17 mouse cellular contexts compared by ENCODE assay signal in genomic region chr2:157137959-157138731, GRCm38 (mm10). TPM values are rescaled to one million over a fixed set of nuclear protein-coding genes. Genes with fewer than 3 reads are reported as not detected.
DNase-seq lines count a peak whose midpoint lies in the region; ATAC-seq lines count a peak whose summit lies in the region.
"Had no signal": no experiment of that assay in that cellular context is flagged by ENCODE, and none has a peak within 500 bp of the region (broad histone marks: within the 10 kb centered on the region; RNA-seq: fewer than 3 reads in every experiment).

No protein-coding gene starts in this region.

- peak; percentile 33 for ATAC-seq in megakaryocyte progenitor cell, adult 5-6 weeks (replicated peaks; ENCODE audit: poor library complexity)
- ATAC-seq: forebrain, embryonic 13.5 days; intestine, embryonic 15.5 days; Patski had no signal

- DNase-seq in 416B (ENCODE audit: low read depth): peak; percentile 77
- peak; percentile 68 to 76 for DNase-seq in B cell, adult 2 months
- peak; percentile 64 for DNase-seq in T-cell, adult 2 months (ENCODE audit: low spot score)
- no peak for DNase-seq in right cerebral cortex, postnatal 4 days
- no peak for DNase-seq in embryo, embryonic 9.5 days (ENCODE audit: extremely low spot score)
- DNase-seq in adrenal gland, adult 18-20 months (ENCODE audit: low spot score in 2 of 2): no peak
- DNase-seq in embryo, embryonic 11 days: no peak
- DNase-seq: adrenal gland, adult 8-10 months; cerebellum, postnatal 10 days; kidney, postnatal 10 days; lung, adult 18-20 months had no signal

RNA-seq across cellular contexts. Expression of gene Samhd1, which starts 3.1 kb away (rescaled TPM):
- 90.6 and 93.0 TPM in 2 replicates for total RNA-seq in megakaryocyte progenitor cell, adult 5-6 weeks (2015)
- total RNA-seq in megakaryocyte progenitor cell, adult 5-6 weeks (2017): 60.4 and 62.9 TPM in 2 replicates
- 10 to 100 TPM; 19.1 to 32.1 TPM for total RNA-seq in adrenal gland, adult 18-20 months (2021)

RNA-seq across cellular contexts. Expression of gene Tldc2, which starts 51.3 kb away (rescaled TPM):
- not detected in 2 replicates for total RNA-seq in megakaryocyte progenitor cell, adult 5-6 weeks (2015)
- total RNA-seq in megakaryocyte progenitor cell, adult 5-6 weeks (2017): not detected in 2 replicates
- total RNA-seq in adrenal gland, adult 18-20 months (2021): not detected
- total RNA-seq: adrenal gland, adult 8-10 months; gastrocnemius, adult 8-10 months; layer of hippocampus, postnatal 25 days had no signal

RNA-seq across cellular contexts. Expression of gene Soga1, which starts 59.1 kb away (rescaled TPM):
- 1.9 and 2.9 TPM in 2 replicates for total RNA-seq in megakaryocyte progenitor cell, adult 5-6 weeks (2015)
- 2.3 and 2.4 TPM in 2 replicates for total RNA-seq in megakaryocyte progenitor cell, adult 5-6 weeks (2017)
- total RNA-seq in adrenal gland, adult 18-20 months (2021): 10 to 100 TPM; 31.4 to 36.2 TPM

Comparison
In these comparisons a context has a peak if more than half of its experiments do, and no peak if none do; other contexts are left out.
1. DNase-seq: peak in 416B (single experiment), B cell, adult 2 months (2 of 2) and T-cell, adult 2 months (single experiment); none in right cerebral cortex, postnatal 4 days (single experiment), embryo, embryonic 9.5 days (single experiment), adrenal gland, adult 18-20 months (0 of 2) and embryo, embryonic 11 days (single experiment).
2. RNA of gene Soga1, which starts 59.1 kb away (total RNA-seq): 31.4 to 36.2 TPM in adrenal gland, adult 18-20 months; 1.9 to 2.9 TPM in megakaryocyte progenitor cell, adult 5-6 weeks; every median in the first group is over 4 times any median in the second.